Mouse (Mus musculus): ENCODE measurements at regions not wholly inside any gene's neighbourhood (a gene's known extent, or its start where the extent isn't known, plus 50 kb on each side); places are given as distances from the start of the nearest gene placed in this dataset.
A peak's percentile ranks its signal among the peaks of the same experiment; 100 is the strongest.

DNA sequence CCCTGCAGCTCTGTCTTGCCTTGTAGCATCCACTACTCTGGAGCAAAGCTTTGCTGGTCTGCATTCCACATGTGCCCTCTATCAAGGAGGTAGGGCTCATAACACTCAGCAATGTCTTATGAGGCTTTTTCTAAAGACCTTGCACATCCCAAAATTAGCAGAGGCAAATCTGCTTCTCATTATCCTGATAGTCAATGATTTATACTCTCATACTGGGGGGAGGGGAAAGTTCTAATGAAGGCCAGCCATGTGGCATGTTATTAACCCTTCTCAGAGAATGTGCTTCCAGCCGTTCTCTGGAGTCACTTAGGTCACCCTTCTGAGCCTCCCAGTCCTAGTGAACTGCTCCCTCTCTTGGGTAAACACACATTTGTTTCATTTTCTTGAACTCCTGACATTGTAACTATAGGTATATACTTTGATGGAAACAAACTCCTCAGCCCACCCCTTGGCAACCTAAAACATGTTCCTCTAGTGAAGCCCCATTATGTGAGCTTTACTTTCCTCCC, 307.7 kb upstream of the Nt5c1b start:
- no peak for DNase-seq (ENCODE audit: low spot score in 2 of 2)

GRCm38 (mm10) chr12:10078341-10078740, 291.4 kb upstream of the Nt5c1b start:
- no peak for DNase-seq (ENCODE audit: low spot score in 2 of 2)

DNA sequence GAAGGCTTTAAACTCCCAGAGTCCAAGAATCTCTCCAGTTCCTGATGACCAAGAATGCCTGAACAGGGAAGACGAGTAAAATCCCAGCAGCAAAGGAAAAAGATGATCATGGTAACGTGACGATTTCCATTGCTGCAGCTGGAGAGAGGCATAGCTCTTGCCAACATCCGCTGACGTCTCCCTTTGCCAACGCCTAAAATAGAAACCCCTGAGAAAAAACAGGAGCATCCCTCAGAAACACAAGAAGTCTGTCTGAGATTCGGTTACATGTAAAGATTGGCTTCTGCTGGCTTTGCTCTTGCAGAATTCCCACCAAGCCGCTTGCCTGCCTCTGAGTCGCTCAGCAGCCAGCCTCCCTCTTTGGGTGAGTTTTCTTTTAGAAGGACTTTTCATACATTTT, 290.3 kb upstream of the Nt5c1b start:
- peak in 1 of 2 experiments; percentile 7 for DNase-seq (ENCODE audit: low spot score in 2 of 2)

DNA sequence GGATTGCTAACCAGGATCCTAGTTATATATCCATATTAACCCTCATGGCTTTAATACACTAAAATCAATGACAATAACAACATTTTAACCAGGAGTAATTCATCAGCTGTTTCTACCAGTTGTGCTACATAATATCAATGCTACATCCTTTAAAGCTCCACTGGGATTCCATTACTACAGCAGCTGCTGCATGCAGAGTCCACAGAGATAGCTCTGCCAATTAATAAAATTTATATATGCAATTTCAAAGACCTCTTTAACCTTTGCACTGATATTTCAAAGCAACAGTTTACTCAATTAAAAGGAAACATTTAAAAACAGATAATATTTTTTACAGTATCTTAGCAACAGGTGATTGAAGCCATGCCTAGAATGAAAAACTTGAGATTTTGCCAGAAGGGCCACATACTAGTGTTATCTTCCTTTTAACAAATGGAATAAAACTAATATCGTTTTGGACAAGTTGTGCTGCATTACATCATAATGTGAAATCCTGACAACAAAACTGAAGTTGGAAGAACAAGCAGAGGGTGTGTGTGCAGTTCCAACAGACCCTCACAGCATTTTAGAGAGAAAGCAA, 256.8 kb upstream of the Nt5c1b start:
- no peak for DNase-seq (ENCODE audit: low spot score in 2 of 2)

DNA sequence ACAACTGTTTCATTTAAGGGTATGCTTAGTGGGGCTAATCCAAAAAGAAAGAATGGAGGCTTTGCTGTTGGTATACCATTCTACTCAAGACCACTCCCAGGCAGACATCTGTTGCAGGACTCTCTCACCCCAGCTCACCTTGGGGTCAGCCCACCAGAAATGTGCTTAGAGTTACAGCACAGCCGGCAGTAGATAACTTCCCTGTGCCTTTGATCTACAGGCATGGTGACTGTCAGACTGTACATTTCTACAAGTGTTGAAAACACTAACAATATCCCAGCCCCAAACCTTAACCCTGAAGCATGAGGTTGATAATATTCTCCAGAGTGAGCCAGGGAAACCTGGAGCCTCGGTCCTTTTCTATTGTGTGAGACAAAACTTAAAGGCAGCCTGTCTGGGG, 247.7 kb upstream of the Nt5c1b start:
- no peak for DNase-seq (ENCODE audit: low spot score in 2 of 2)

DNA sequence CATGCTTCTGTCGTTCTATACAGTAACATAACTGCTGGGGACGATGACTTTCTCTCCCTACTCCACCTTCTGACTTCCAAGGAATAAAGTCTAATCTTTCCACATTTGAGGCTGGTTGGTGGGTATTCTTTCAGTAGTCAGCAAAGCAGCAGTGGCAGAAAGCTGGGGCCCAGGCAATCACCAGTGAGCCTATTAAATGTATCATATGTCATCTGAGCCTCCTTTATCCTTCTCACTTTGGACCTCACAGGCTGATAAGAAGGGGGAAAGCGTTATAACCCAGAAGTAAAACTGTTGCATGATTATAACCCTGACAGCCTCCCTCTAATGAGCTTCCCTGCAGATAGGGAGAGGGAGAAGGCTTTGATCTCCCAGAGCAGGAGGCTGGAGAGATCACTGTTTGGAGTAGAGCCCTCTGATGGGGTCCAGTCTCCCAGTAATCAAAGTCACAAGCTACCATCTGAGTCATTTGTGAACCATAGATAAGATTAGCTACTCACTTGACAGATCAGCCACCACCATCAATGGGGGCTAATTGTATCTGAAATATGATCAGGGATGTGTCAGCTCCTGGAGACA, 241.7 kb upstream of the Nt5c1b start:
- DNase-seq (ENCODE audit: low spot score in 2 of 2): no peak

GRCm38 (mm10) chr12:10134141-10134540, 235.6 kb upstream of the Nt5c1b start:
- no peak for DNase-seq (ENCODE audit: low spot score in 2 of 2)

DNA sequence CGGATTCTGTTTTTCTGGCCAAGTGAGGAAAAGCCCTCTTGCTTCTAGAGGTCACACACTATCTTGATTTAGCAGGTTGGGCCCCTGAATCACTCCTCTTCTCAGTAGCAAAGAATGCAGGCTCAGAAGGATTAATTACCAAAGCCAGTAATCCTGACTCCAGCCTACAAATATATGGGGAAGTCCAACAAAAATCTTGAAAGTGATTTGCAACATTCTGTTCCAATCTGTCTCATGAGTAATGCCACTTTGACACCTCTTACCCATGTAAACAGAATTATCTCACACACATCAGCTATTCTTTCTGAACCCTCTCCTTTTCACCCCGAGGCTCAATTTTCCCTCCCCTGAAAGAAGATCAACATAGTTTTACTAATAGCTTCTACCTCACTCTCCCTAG, 233.9 kb upstream of the Nt5c1b start:
- no peak for DNase-seq (ENCODE audit: low spot score in 2 of 2)

DNA sequence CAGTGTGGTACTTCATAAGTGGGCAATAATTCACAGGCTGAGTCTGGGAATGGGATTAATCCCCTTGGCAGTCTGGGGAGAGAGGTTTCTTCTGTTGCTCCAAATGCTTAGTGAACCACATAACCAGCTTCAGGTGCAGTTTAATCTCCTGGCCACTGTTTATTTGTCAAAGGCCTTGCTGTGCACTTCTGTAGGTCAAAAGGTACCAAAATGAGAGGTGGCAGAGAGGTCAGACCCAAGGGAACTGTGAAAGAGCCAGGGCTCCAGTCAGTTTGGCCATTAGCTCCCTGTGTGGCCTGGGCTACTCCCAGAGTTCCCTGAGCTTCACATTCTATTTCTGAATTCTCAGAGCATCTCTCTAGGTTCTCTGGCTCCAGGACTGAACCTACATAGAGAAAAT, 229.6 kb upstream of the Nt5c1b start:
- DNase-seq (ENCODE audit: low spot score in 2 of 2): no peak

- no peak for DNase-seq (ENCODE audit: low spot score in 2 of 2)
Observed at GRCm38 (mm10) chr12:10160837-10161236, 208.9 kb upstream of the Nt5c1b start.

GRCm38 (mm10) chr12:10168042-10168441, 201.7 kb upstream of the Nt5c1b start:
- DNase-seq (ENCODE audit: low spot score in 2 of 2): no peak

GRCm38 (mm10) chr12:10168581-10168980, 201.2 kb upstream of the Nt5c1b start:
- peak in 1 of 2 experiments; percentile 22 for DNase-seq (ENCODE audit: low spot score in 2 of 2)

DNA sequence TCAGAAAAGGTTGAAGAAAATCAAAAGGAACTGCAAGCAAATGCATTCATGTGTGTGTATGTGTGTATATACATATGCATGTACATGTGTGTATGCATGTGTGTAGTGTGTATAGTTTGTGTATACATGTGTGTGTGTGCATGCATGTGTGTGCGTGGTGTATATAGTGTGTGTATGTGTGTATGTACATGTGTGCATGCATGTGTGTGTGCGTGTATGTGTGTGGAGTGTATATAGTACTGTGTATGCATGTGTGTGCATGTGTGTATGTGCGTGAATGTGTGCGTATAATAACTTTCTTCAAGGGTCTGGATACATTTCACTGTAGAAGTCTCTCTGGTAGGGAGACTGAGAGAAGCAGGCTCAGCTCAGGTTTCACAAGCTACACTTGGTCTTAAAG, 191.1 kb upstream of the Nt5c1b start:
- no peak for DNase-seq (ENCODE audit: low spot score in 2 of 2)

DNA sequence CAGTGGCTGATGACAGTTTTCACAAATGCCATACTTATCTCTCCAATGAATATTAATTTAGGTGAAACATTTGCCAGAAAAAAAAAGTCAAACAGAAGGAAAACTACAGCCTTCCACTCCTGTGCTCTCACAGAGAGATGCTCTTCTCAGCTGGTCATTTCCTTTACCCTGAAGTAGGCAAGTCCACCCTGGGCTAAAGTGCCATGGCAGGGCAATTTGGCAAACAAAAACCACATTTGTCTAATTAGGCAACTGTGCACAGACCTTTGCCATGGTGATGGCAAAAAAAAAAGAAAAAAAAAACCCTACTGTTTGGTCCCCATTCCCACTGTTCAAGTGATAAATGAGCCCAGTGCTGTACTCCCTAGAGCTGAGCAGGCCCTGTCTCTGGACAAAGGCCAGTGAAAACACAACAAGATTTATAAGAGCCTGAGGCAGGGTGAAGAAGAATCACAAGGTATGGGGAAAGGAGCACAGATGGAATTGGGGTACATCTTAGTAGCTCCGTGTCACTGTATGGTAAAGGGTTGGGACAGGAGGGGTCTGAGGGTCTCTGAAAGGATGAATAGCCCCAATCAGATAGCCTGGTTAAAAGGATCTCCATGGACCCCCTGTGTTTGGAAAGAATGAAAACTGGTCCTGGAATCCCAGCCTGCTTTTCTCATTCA, 190.5 kb upstream of the Nt5c1b start:
- no peak for DNase-seq (ENCODE audit: low spot score in 2 of 2)

- DNase-seq (ENCODE audit: low spot score in 2 of 2): no peak
Observed at GRCm38 (mm10) chr12:10179815-10180468, 189.8 kb upstream of the Nt5c1b start.

GRCm38 (mm10) chr12:10182589-10182988, 187.2 kb upstream of the Nt5c1b start:
- DNase-seq (ENCODE audit: low spot score in 2 of 2): no peak

GRCm38 (mm10) chr12:10186576-10186975, 183.2 kb upstream of the Nt5c1b start:
- no peak for DNase-seq (ENCODE audit: low spot score in 2 of 2)

DNA sequence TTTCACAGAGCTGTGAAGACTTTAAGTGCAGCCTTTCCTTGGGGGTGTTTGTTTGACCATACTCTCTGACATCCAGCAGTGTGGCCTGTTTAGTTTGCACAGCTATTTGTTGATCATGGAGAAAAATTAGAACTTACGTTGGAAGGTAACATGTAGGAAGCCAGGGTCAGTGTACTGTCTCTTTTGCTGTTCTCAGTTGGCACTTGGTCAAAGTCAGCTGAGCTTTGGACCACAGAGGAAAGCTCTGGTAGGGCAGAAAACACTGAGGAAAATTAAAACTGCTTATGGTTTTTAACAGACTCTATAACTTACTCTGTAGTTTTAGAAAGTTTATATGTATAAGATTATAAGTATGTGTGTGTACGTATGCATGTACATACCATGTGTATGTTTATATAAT, 180.0 kb upstream of the Nt5c1b start:
- no peak for DNase-seq (ENCODE audit: low spot score in 2 of 2)

DNA sequence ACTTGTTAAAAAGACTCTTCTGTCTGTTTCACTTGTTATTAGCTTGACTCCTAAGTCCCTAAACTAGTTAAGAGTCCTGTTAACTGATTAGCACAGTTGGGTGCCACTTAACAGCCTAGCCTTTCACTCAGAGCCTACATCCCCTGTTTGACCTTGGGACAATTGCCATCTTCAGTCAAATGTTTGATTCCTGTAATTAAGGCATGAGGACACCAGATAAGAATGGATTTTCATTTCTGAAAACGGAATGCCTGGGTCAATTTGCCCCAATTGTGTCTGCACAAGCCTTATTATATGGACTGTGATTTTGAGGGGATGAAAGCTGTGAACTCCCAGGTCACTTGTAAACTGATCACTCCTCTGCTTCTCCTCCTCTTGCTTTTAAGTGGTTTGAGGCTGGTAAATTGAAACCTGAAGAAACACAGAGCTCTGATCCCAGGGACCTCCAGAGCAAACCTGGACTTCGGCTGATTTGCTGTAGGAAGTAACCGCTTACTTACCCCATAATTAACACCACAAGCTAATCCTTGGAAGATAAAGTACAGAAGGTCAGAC, 171.8 kb upstream of the Nt5c1b start:
- DNase-seq (ENCODE audit: low spot score in 2 of 2): no peak

DNA sequence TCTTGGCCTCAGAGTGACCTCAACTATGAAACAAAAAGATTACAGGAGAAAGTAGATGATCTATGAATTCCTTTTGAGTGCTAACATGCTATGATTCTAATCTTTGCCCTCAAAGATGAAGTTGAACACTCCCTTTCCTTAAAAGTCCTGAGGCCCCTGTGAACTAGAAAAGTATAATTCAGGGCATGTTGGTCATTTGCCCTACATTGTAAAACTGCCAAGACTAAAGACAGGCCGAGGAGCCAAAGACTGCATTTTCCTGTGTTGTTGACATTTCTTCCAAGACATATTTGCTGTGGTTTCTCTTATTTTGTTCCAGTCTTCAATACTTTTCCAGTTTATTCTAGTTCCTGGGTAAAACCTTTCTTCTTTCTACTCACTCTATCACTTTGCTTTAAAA, 159.9 kb upstream of the Nt5c1b start:
- no peak for DNase-seq (ENCODE audit: low spot score in 2 of 2)

DNA sequence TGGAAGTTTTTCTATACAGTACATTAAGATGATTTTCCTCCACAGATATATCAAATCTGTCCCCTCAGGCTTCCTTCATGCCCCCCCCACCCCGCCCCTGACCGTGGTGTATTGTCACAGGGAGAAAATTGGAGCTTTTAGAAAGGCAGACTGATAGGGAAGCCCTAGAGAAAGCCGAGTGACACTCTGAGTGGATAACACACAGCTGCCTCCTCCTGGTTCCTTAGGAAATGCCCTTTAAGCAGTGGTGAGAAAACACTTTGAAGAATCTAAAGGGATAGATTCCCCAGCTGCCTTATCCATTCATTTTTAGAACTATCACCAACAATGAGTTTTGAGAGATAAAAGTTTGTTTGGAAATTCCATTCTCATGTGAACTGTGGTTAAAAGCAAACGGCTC, 147.0 kb upstream of the Nt5c1b start:
- DNase-seq (ENCODE audit: low spot score in 2 of 2): no peak

DNA sequence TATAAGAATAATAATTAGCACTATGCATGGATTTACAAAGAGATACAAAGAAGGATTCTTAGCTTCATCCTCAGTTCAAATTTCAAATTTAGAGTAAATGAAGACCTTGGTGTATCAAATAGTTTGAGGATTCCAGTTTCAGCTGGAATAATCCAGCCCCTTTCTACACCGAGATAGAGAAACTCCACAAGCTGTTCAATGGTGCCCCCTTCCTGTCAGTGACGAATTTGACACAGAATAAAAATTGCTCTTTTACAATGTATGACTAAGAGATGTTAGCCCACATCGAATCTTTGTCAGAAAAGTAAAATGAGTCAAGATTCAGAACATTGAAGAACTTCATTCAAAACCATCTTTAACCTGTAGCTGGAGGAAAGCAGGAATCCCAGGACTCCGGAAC, 145.9 kb upstream of the Nt5c1b start:
- no peak for DNase-seq (ENCODE audit: low spot score in 2 of 2)

Measured in left cerebral cortex, adult 8-10 months (tissue).